Mouse (Mus musculus): ENCODE data around the gene Hoxd9. TPM values are rescaled to one million over a fixed set of nuclear protein-coding genes. Genes with fewer than 3 reads are reported as not detected.
A peak's percentile ranks its signal among the peaks of the same experiment; 100 is the strongest.

The Hoxd9 gene
- polyA plus RNA-seq (2016; fragmentation: Nextera tagmentation; extraction: Ambion mirVana): 17.8 and 19.2 TPM in 2 replicates

GRCm38 (mm10) chr2:74697567-74698121, at the start of gene Hoxd9:
TSS of gene Hoxd9 (plus strand) at chr2:74697727.
- H3K4me1 ChIP-seq (replicated peaks): peaks cover 68% of the 10 kb centered on the region
- WGBS: under 1% methylated on average over 43 of the region's 43 CpGs
- peak; percentile 49; the same call in 1 of the 2 replicates for ATAC-seq (ENCODE audit: insufficient number of reproducible peaks, insufficient read depth, low FRiP score, low TSS enrichment, low read depth)

GRCm38 (mm10) chr2:74652996-74653340, 44.6 kb upstream of the Hoxd9 start:
- H3K9ac ChIP-seq (replicated peaks): no peak overlapping the region
- ATAC-seq (ENCODE audit: insufficient number of reproducible peaks, insufficient read depth, low FRiP score, low TSS enrichment, low read depth): no peak
- H3K4me2 ChIP-seq: no peak overlapping the region
- no peak overlapping the region for H3K4me3 ChIP-seq (replicated peaks)
- peaks cover 76% of the 10 kb centered on the region for H3K27me3 ChIP-seq
- H3K36me3 ChIP-seq: 0 out of 2 replicates have a peak, but pooled peaks cover 8% of the 10 kb centered on the region
- H3K27ac ChIP-seq: no peak overlapping the region
- H3K4me1 ChIP-seq (replicated peaks): peaks cover 44% of the 10 kb centered on the region
- WGBS: 36% methylated on average over 2 of the region's 2 CpGs
- no peaks in the 10 kb centered on the region for H3K9me3 ChIP-seq

More at GRCm38 (mm10) chr2:74697567-74698121, at the start of gene Hoxd9:
- Histone ChIP-seq H3K36me3 (peaks cover 16% of the 10 kb centered on the region), H3K4me3 (replicated peaks) (peak within 1 kb of the TSS; percentile 66), H3K27ac (peak within 1 kb of the TSS; percentile 97), H3K9me3 (no peaks in the 10 kb centered on the region), H3K9ac (replicated peaks) (peak within 1 kb of the TSS; percentile 93), H3K4me2 (peak within 1 kb of the TSS; percentile 92), H3K27me3 (peaks cover 56% of the 10 kb centered on the region)

DNA sequence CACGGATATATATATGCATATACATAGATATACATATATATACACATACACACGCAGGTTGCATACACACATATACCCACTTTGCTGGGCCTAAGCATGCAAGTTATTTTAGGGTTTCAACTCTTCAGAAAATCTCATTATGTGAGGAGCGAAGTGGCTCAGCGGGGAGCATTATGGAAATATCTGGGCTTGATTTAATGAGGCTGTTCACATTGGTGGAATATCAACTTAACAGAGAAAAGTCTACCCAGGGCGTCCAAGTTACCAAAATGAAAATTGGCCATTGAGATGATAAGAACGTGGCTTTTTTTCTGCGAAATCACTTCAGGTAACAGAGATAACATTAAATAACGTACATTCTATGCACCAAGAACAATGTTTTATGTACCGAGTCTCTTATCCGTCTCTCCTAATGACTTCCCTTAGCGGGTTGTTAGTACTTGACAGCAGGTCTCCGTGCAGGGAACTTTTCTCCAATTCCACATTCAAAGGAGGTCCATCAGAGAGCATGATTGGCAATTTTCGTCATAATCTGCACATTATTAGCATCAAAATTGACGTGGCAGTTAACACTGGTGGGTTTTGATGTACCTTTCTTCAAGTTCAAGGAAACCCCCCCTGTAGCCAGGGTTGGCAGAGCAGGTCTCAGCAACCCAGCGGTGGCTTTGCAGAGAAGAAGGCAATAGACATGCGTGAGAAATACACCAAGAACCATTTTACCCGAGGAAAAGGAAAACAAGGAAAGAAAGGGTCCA, 43.6 kb upstream of the Hoxd9 start:
- peaks cover 72% of the 10 kb centered on the region for H3K27me3 ChIP-seq
- peak overlapping the region; percentile 93 for H3K9ac ChIP-seq (replicated peaks)
- ATAC-seq (ENCODE audit: insufficient number of reproducible peaks, insufficient read depth, low FRiP score, low TSS enrichment, low read depth): no peak
- 11% methylated on average over 17 of the region's 17 CpGs for WGBS
- peak overlapping the region; percentile 57 for H3K4me3 ChIP-seq (replicated peaks)
- peak overlapping the region; percentile 70 for H3K4me2 ChIP-seq
- 0 out of 2 replicates have a peak, but pooled peaks cover 8% of the 10 kb centered on the region for H3K36me3 ChIP-seq
- peak overlapping the region; percentile 92 for H3K27ac ChIP-seq
- H3K9me3 ChIP-seq: no peaks in the 10 kb centered on the region
- peaks cover 40% of the 10 kb centered on the region for H3K4me1 ChIP-seq (replicated peaks)

DNA sequence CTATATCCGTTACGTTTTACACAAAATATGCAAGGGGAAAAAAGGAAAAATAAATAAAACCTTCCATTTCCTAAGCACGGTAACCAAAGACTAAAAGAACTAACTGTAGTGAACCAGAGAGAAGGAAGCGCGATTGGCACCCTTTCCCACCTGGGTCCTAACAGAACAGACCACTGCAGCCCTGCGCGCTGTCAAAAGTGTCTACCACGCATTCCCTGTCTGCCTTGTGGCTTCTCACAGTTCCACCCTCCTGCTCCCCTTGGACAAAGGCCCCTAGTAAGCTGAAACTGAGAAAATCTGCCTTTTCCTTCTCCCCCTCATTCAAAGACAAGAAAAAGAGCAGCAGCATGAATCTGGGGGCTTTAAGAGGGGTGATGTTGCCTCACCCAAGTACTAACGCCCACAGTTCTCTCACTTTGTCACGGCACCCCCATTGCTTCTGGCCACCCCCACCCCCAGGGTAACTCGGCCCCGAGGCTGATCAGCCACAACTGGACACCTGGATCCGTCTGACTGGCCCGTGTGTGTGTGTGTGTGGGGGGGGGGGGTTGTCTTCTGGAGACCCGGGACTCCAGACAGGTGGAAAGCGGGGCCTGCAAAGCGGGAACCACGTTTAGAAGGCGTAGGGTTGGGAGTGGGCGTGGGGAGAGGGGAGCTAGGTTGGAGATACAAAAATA, 42.6 kb upstream of the Hoxd9 start:
- peak overlapping the region; percentile 70 for H3K4me2 ChIP-seq
- H3K27ac ChIP-seq: peak overlapping the region; percentile 92
- ATAC-seq (ENCODE audit: insufficient number of reproducible peaks, insufficient read depth, low FRiP score, low TSS enrichment, low read depth): no peak
- H3K36me3 ChIP-seq: 0 out of 2 replicates have a peak, but pooled peaks cover 8% of the 10 kb centered on the region
- 5% methylated on average over 20 of the region's 20 CpGs for WGBS
- peaks cover 33% of the 10 kb centered on the region for H3K4me1 ChIP-seq (replicated peaks)
- H3K27me3 ChIP-seq: peaks cover 68% of the 10 kb centered on the region
- no peaks in the 10 kb centered on the region for H3K9me3 ChIP-seq
- H3K9ac ChIP-seq (replicated peaks): peak overlapping the region; percentile 93
- peak overlapping the region; percentile 57 for H3K4me3 ChIP-seq (replicated peaks)

- Histone ChIP-seq H3K4me3 (replicated peaks) (peak overlapping the region; percentile 57), H3K9ac (replicated peaks) (peak overlapping the region; percentile 93), H3K36me3 (0 out of 2 replicates have a peak, but pooled peaks cover 8% of the 10 kb centered on the region), H3K4me2 (peak overlapping the region; percentile 70), H3K27me3 (peaks cover 65% of the 10 kb centered on the region), H3K4me1 (replicated peaks) (peaks cover 28% of the 10 kb centered on the region), H3K9me3 (no peaks in the 10 kb centered on the region), H3K27ac (peak overlapping the region; percentile 92)
- ATAC-seq (ENCODE audit: insufficient number of reproducible peaks, insufficient read depth, low FRiP score, low TSS enrichment, low read depth): no peak
- WGBS: under 1% methylated on average over 33 of the region's 47 CpGs
Measured at GRCm38 (mm10) chr2:74655420-74655781, 42.1 kb upstream of the Hoxd9 start.

DNA sequence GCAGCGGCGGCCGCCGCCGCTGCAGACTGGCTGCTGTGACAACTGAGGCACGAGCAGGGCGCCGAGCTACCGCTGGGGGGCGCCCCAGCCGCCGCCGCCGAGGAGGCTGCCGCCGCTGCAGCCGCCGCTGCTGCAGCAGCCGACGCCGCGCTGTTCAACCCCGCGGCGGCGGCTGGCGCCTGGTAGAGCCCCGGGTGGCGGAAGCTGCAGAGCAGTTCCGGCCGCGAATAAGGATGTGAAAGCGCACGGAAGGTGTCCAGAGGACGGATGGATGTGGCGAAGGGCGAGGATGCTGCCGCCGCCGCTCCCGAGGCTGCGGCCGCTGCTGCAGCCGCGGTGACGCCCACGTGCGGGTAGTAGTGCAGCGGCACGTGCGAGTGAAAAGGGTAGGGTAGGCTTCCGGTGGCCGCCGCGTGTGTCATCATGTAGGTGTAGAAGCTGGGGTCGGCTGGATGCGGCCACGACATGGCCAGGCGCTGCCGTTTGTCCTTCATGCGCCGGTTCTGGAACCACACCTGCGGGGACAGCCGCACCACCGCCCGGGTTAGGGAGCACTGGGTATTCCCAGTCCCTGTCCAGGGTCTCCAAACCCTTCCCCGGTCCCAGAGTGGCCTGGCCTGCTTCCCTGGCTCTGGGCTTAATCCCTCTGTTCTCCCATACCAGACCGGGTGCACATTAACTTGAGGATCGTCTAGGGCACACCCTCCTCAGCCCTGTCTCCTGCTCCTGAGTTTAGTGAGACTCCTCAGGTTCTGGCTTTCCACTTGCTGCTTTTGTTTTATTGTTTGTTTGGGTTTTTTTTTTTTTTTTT, 41.5 kb upstream of the Hoxd9 start:
- 0 out of 2 replicates have a peak, but pooled peaks have one; percentile 38 for ATAC-seq (ENCODE audit: insufficient number of reproducible peaks, insufficient read depth, low FRiP score, low TSS enrichment, low read depth)
- WGBS: under 1% methylated on average over 64 of the region's 69 CpGs

GRCm38 (mm10) chr2:74656632-74657021, 40.9 kb upstream of the Hoxd9 start:
- peak overlapping the region; percentile 70 for H3K4me2 ChIP-seq
- 0 out of 2 replicates have a peak, but pooled peaks cover 8% of the 10 kb centered on the region for H3K36me3 ChIP-seq
- peak overlapping the region; percentile 92 for H3K27ac ChIP-seq
- peak overlapping the region; percentile 93 for H3K9ac ChIP-seq (replicated peaks)
- peaks cover 26% of the 10 kb centered on the region for H3K4me1 ChIP-seq (replicated peaks)
- ATAC-seq (ENCODE audit: insufficient number of reproducible peaks, insufficient read depth, low FRiP score, low TSS enrichment, low read depth): no peak
- peaks cover 70% of the 10 kb centered on the region for H3K27me3 ChIP-seq
- no peaks in the 10 kb centered on the region for H3K9me3 ChIP-seq
- WGBS: 0% methylated on average over 4 of the region's 4 CpGs
- peak overlapping the region; percentile 57 for H3K4me3 ChIP-seq (replicated peaks)

More for the DNA sequence above, 41.5 kb upstream of the Hoxd9 start:
- peak overlapping the region; percentile 93 for H3K9ac ChIP-seq (replicated peaks)
- H3K9me3 ChIP-seq: no peaks in the 10 kb centered on the region
- H3K4me3 ChIP-seq (replicated peaks): peak overlapping the region; percentile 57
- H3K27me3 ChIP-seq: peaks cover 67% of the 10 kb centered on the region
- peak overlapping the region; percentile 92 for H3K27ac ChIP-seq
- peaks cover 27% of the 10 kb centered on the region for H3K4me1 ChIP-seq (replicated peaks)
- 0 out of 2 replicates have a peak, but pooled peaks cover 8% of the 10 kb centered on the region for H3K36me3 ChIP-seq
- peak overlapping the region; percentile 70 for H3K4me2 ChIP-seq

DNA sequence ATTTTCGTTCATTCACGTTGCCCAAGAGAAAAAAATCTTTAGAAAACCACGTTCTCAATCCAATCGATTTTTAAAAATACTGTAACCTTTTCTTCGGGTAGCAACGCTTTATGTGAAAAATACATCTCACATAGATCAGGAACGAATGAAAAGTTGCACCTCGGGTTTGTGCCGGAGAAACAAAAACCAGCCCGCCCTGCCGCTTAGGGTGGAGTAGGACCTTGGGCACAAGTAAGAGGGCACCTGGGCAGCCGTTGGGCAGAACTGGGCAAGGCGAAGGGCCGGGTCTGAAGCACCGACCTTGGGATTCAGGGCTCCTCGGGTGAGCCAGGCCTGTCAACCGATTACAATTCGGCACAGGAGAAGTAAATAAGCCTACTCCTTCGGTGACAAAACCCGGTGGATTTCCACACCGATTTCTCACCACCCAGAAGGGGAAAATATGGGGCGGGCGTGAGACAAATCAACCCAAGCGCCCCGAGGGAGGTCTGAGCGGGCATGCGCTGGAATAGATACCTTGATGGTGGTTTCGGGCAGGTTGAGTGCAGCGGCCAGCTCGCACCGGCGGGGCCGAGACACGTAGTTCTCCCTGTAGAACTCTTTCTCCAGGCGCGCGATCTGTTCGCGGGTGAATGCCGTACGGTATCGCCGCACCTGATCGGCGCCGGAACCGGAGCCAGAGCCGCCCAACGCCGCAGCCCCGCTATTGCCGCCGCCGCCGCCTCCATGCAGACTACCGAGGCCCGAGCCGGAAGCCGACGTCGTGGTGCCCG, 40.1 kb upstream of the Hoxd9 start:
- no peak for ATAC-seq (ENCODE audit: insufficient number of reproducible peaks, insufficient read depth, low FRiP score, low TSS enrichment, low read depth)
- Histone ChIP-seq H3K4me2 (peak overlapping the region; percentile 70), H3K9ac (replicated peaks) (peak overlapping the region; percentile 93), H3K4me3 (replicated peaks) (peak overlapping the region; percentile 57), H3K4me1 (replicated peaks) (peaks cover 30% of the 10 kb centered on the region), H3K27ac (peak overlapping the region; percentile 90), H3K9me3 (no peaks in the 10 kb centered on the region), H3K36me3 (0 out of 2 replicates have a peak, but pooled peaks cover 8% of the 10 kb centered on the region), H3K27me3 (peaks cover 70% of the 10 kb centered on the region)
- WGBS: 2% methylated on average over 62 of the region's 62 CpGs

- ATAC-seq (ENCODE audit: insufficient number of reproducible peaks, insufficient read depth, low FRiP score, low TSS enrichment, low read depth): no peak
- H3K9me3 ChIP-seq: no peaks in the 10 kb centered on the region
- H3K27ac ChIP-seq: peak overlapping the region; percentile 90
- H3K36me3 ChIP-seq: 0 out of 2 replicates have a peak, but pooled peaks cover 8% of the 10 kb centered on the region
- peak overlapping the region; percentile 57 for H3K4me3 ChIP-seq (replicated peaks)
- peak overlapping the region; percentile 93 for H3K9ac ChIP-seq (replicated peaks)
- 2% methylated on average over 15 of the region's 15 CpGs for WGBS
- H3K4me1 ChIP-seq (replicated peaks): peaks cover 31% of the 10 kb centered on the region
- H3K27me3 ChIP-seq: peaks cover 72% of the 10 kb centered on the region
- peak overlapping the region; percentile 70 for H3K4me2 ChIP-seq
Measured at GRCm38 (mm10) chr2:74658024-74658666, 39.4 kb upstream of the Hoxd9 start.

All from limb, embryonic 12.5 days (tissue).